Mouse (Mus musculus): ENCODE measurements around the gene Pakap.
"Not testable (repeated sequence)": the region's sequence is repeated elsewhere in the genome, so short reads cannot be mapped to it uniquely, and the experiment has no call there.

The Pakap gene

DNA sequence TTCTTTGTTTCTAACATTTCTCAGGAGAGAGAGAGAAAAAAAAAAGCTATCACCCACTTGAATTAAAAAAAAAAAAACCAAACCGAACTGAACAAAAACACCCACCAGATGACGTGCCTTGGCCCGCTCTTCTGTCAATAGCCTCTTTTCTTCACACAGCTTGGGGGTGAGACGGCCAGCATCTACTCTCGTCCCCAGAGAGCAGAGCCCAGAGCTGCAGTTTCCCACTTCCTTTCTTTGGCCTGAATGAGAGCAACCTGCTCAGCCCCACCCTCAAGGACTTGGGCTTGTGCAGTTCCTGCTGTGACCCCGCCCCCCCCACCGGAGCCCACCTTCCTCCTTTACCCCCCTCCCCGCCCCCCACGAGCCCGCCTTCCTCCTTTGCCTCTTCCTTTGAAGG is 299.5 kb downstream of the Pakap start:
- no peak for DNase-seq (ENCODE audit: low read depth, low spot score)

DNA sequence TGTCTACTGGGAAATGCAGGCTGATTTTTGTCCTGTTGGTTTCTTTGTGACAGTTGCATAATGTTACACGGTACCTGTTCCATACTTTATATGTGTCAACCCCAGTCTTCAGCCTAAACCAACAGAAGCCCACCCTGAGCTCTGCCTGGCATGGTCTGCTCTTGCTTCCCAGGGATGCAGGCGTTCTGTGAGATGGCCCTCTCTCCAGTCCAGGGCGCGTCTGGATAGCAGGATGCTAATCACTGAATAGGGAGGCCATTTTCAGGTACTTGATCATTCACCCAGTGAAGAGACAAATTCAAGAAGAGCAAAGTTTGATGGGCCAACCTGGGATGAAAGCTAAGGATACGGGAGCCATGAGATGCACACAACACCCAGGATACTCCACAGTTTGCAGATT is 311.2 kb downstream of the Pakap start:
- DNase-seq (ENCODE audit: low read depth, low spot score), result no peak

DNA sequence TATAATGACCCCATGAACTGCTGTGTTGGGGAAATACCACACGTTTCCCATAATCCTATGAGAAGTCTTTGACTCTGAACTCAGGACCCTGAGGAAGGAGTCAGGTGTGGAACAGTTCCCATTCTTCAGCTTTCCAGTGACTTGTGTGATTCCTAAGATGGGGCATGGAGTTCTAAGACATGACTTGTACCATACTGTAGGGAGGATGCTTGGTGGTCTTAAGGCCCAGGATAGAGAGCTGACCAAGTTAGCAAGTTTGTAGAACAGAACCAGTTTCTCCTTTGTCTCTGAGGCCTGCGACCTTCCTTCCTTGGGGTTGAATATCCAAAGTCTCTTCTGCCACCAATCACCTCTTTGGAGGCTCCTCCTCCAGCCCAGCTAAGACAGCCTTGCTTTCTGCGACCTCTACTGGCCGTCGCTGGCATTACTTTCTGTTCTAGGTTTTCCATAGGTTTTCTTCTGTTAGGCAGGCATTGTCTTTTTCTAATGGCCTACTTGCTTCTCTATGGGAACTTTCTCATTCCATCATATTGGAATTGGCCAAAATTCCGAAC is 311.9 kb downstream of the Pakap start:
- DNase-seq (ENCODE audit: low read depth, low spot score), result no peak

DNA sequence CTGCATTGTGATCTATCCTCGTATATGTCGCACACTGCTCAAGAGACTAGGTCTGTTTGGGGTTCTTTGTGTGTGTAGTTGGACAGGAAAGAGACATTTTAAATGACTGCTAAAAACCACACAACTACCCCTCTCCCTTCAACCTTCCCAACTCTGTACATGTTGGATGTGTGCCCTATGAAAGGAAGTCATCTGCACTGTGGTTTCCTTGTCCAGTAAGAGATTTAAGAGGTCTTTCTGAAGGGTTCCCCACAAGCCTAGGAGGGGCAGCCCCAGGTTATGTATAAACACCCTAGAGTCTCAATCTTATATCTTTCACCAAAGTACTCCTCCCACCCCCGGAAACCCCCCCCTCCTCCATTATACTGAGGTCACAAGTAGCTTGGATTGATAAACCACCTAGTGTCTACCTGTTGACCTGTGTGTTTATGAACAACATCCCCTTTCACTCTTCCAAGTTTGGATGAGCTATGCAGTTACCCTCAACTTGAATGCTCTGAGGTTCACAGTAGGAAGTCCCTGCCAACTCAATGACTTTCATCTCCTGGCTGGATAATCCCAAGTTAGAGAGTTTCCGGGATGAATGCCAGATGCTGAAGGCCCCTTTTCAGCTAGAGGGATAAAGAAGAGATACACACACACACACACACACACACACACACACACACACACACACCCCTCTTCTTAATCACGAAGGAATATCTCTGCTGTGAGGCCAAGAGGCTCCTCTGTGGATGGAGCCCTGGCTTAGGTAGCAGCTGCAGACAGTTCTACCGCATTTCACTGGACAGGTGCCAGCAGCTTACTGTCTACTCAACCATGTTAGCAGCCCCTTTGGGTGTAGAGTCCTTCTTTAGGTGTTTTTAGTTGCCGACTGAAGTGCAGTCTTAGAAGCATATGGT is 315.8 kb downstream of the Pakap start:
- DNase-seq (ENCODE audit: low read depth, low spot score), result no peak

DNA sequence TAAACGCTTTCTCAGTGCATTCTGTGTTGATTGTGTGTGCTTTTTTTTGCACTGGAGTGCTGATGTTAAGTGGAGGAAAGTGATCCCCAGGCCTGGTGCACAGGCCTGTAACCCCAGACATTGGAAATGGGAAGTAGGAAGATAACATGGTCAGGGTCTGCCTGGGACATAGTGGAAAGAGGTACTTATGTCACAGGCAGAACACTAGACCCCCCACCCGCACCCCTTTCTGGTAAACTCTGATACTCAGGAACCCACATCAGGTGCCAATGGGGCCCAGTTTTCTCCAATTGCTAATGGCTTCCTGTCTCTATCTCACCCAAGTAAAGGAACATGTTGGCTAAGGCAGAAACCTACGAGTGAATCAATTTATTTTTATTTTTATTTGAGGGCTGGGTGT is 316.5 kb downstream of the Pakap start:
- DNase-seq (ENCODE audit: low read depth, low spot score), result no peak

DNA sequence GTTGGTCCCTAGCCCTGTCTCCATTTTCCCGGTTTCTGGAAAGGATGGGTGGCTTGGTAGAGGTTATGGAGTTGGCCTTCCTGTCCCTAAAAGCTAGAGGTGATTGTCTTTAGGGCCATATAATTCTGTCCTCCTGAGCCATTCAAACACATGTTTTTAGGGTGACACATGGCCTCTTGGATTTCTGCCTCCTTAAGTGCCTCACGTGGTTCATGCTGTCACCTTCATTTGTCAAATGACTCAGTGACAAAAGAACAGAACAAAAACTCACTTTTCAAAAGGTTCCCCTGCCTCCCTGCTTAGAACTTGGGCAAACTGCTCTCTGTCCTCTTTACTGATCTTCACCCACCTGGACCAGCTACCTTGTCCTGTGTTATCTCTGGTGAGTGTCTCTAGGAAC is 317.2 kb downstream of the Pakap start:
- DNase-seq (ENCODE audit: low read depth, low spot score), result no peak

DNA sequence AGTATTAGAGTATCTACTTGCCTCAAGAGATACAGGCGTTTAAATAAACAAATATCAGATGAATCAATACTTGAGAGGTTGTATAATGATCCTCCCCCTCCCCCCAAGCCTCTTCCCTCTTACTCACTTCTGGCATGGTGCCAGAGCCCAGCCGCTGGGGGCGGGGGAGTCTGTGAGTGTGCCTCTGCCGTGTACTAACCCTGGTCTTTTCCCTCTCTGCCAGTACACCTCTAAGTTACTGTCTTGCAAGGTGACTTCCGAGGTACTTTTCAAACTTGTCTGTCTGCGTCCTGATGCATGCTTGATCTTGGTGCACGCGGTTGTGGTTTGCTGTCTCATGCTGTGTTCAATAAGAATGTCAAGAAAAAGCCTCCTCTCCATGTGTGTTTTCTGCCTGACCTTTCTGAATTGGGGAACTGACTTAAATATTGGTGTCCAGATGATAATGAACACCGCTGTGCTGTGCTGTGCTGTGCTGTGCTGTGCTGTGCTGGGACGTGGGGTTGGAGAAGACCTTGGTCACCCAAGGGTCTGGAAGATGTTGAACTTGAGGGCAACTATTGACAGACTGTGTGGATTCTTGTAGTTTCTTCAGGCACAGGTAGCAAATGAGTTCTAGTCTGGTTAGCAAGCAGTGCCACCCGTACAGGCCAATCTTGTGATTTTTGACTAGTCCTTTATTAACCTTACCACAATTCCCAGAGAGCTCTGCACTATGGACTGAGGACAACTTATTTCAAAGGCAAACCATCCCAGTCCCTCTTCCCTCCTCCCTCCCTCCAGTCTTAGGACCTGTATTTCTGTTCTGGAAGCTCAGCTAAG is 318.3 kb downstream of the Pakap start:
- DNase-seq (ENCODE audit: low read depth, low spot score), result no peak

DNA sequence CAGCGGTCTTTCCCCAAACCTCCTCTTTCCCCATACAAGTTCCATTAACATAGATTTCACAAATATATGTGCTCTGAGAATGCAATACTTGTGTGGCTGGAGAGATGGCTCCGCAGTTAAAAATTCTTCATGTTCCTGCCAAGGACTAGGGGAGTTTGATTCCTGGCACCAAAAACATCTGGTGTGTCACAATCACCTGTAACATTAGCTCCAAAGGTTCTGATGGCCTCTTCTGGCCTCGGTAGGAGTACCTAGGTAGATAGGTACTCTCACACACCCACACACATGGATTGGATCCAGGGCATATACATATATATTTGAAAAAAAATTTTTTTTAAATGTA is 318.9 kb downstream of the Pakap start:
- no peak for DNase-seq (ENCODE audit: low read depth, low spot score)

DNA sequence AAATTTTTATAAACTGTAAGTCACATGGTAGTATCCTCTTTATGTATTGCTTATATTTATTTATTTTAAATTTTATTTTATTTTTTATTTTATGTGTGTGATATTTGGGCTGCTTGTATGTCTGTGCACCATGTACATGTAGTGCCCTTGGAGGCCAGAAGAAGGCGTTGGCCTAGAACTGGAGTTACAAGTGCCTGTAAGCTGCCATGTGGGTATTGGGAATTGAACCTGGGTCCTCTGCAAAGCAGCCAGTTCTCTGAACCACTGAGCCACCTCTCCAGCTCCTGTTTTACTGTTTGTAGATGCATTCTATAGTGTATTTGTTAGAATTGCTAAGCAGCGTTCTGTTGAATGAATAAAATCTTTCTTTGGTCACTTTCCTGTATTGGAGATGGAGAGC is 320.3 kb downstream of the Pakap start:
- no peak for DNase-seq (ENCODE audit: low read depth, low spot score)

DNA sequence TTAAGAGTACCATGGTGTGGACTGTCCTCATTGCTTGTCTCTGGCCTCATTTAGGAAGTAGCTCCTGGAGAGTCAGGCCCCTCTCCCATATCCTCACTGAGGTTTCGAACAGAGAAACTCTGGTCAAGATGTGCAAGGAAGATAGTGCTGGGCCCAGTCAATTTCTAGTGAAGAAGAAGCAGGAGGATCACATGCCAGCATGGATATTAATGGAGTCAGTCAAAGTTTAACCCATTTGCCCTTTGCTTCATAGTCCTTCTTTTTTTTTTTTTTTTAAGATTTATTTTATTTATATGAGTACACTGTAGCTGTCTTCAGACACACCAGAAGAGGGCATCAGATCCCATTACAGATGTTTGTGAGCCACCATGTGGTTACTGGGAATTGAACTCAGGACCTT is 321.0 kb downstream of the Pakap start:
- DNase-seq (ENCODE audit: low read depth, low spot score), result not testable (repeated sequence)

DNA sequence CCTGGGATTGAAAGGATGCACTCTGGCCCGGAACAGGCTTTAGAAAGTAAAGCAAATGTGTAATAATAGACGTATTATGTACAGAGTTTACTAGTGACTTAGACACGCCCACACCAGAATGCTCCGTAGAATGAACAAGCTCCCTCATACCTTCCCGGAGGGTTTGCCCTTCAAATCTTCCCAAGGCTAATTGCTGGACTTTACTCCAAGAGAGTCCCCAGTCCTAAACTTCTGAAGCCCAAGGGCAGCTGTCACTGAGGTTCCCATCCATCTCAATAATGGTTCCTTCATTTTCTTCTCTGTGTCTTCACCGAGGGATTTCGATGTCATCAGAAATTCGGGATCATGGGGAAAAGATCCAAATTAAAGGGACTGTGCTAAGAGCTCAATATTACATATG is 321.8 kb downstream of the Pakap start:
- no peak for DNase-seq (ENCODE audit: low read depth, low spot score)

DNA sequence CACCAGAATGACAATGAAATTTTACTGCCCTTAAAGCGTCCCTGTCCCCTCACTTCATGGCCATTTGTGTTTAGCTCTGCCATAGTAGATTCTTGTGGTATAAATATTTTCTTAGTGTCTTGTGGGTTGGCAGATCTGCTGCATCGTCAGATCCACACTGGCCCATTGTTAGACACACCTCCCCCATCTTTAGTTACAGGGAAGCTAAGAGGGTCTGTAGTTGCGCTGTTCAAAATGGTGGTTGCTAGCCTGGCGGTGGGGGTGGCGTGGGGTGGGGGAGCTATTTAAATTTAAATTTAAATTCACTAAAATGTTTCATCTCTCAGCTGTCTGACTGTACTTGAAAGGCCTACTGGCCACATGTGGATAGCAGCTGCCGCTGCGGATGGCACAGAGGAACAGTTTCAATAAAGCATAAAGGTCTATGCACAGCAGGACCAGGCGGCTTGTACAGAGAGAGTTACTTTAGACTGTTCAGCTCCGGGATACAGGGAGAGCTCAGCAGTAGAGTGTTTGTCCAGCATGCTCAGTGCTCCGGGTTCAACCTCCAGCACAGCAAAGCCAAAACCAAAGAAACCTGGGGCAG is 324.1 kb downstream of the Pakap start:
- no peak for DNase-seq (ENCODE audit: low read depth, low spot score)

DNA sequence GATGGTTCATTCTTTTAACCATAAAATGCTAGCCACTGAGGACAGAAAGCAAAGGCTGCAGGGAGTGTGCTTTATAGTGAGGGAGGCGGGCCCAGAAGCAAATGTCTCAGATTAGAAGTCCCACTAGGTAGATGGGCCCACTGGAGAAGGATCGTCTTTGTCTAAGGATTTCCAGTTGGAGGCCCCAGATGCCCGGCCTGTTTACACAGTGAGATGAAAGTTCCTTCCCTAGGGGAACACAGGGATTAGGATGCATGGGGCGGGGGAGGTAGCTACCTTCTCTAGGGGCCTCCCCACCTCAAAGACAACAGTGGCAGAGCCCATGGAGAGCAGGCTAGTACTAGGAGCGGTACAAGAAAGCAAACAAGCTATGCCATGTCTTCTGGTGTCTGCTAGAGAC is 327.2 kb downstream of the Pakap start:
- no peak for DNase-seq (ENCODE audit: low read depth, low spot score)

DNA sequence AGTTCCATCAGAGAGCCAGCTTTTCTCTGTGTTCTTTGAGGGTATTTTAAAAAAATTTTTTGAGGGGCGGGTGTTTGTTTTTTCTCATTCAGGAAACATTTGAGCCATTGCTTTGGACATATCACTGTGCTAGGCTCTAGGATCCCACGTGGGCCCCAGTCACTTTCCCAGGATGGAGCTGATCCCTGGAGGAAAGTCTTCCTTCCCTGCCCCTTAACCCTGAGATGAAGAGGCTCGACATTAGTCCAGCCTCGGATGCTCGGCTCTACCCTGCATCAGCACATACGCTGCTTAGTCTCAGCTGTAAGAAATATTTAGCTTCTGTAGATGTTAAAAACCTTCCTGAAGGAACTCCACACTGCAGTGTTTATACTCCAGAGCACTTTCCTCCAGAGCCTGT is 327.9 kb downstream of the Pakap start:
- no peak for DNase-seq (ENCODE audit: low read depth, low spot score)

DNA sequence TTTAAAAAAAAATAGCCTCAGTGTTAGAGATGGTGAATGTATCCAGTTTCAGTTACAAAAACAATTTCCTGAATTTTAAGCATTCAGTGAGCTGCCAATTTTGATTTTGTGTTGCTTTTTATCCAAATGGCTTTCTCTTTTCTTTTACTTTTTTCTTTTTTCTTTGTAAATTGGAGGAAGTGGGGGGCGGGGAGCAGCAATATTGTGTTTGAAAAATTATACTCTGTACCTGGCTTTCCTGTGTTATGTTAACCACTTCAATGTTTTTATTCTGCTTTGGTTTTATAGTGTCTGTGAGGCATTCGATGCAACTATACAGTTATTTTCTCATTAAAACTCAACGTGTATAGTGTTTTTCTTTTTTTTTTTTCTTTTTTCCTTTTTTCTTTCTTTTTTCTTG is 328.7 kb downstream of the Pakap start:
- no peak for DNase-seq (ENCODE audit: low read depth, low spot score)

DNA sequence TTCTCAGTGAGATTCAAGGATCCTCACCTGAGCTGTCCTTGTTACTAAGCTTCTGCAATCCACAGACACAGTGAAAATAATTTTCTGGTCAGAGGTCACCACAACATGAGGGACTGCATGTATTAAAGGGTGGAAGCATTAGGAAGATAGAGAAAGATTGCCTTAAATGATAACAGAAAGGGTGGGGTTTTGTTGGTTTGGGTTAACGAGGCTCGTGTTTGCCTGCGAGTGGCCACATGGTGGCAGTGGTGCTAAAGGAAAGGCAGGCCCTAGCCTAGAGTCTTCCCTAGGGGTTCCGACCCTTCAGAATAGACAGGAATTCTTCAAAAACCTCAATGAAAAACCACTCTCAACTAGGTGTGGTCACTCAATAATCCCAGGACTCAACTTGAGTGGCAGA is 333.2 kb downstream of the Pakap start:
- no peak for DNase-seq (ENCODE audit: low read depth, low spot score)

DNA sequence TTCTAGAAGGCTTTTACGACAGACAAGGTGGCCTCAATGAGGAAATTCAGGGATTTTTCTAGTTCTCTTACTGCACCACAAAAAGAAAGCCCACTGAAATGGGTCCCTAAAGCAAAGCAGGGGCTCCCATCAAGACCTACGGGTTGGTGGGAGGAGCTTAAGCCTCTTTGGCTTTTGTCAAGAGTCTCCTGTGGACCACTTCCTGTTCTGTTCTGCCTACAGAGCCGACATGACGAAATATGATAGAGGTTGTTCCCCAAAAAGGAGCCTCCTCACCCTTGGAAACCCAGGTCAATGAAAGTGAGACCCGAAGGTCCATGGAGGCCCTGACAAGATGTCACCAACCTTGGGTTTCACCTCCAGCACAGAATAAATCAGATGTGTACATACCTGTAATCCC is 334.6 kb downstream of the Pakap start:
- no peak for DNase-seq (ENCODE audit: low read depth, low spot score)

DNA sequence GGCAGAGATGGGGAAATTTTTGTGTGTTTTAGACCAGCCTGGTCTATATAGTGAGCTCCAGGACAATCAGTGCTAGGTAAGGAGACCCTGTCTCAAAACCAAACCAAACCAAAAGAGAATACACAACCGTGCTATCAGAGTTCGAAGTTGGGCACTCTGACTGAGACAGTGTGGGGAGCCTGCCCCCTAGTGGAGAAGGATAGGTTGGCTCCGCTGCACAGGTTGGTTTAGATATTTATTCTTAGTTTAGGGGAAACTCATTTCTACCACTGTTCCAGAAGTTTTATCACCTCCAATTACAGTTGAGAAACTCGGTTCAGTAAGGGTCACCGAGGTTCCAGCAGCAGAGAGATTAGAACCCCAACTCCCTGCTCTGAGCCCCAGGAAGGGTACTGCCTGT is 336.2 kb downstream of the Pakap start:
- peak; percentile 51 for DNase-seq (ENCODE audit: low read depth, low spot score)

DNA sequence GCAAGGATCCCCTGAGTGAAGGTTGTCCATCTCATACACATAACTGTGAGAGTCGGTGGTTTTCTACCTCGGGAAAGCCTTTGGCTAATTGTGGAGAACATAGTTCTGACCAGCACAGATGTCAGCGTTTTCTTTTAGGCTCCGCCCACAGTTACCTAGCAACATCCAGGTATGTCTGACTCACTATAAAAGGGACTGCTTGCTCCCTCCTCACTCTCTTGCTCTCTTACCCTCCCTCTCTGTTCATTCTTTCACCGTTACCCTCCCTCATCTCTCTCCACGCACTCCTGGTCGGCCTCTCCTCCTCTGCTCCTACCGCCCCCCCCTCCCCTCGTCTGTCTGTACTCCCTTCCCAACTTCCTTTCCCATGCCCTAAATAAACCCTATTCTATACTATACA is 336.7 kb downstream of the Pakap start:
- no peak for DNase-seq (ENCODE audit: low read depth, low spot score)

DNA sequence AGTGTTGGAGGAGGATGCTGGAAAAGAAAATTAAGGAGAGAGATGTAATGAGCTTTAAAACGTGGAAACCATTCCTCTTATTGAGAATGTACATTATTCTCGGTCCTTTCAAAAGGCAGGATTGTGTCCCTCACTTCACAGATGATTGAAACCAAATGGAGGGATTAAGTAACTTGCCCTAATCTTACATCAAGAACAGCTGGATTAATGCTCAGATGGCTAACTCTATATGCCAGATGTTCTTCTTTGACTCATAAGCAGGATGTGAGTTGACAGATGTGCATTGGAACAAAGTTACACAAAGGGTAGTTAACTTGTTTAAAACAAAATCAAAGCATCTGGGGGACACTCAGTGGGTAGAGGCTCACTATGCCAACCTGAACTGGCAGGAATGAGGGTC is 338.7 kb downstream of the Pakap start:
- DNase-seq (ENCODE audit: low read depth, low spot score), result no peak

DNA sequence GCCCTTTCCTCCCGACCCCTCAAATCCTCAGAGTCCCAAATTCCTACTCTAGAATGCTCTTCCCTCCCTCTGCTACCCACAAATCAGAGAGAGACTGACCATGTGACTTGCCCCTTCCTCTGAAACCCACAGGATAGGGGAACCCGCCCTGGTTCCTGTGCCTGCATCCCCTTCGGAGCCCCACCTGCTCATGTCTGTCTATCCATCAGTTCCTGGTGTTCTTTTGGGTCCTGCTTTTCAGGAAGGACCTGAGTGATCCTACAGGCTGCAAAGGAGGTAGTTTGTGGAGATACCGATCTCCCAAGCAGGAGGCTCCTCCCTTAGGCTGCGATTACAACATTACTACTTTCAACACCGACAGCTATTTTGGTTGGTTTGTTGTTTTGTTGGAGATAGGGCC is 340.9 kb downstream of the Pakap start:
- DNase-seq (ENCODE audit: low read depth, low spot score), result no peak

DNA sequence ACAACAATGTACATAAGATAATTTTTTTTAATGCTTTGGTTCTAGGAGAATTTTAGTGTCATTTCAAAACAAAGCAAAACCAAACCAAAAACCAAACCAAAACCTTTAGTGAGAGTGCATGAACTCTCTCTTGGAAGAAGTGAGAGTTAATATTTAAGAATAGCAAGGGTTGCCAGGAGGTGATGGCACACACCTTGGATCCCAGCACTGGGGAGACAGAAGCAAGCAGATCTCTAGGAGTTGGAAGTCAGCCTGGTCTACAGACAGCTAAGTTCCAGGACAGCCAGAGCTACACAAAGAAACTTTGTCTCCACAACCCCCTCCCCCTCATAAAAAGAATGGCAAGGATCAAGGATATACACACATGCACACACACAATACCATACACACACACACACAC is 345.0 kb downstream of the Pakap start:
- DNase-seq (ENCODE audit: low read depth, low spot score), result no peak

Measured in embryo, embryonic 11.5 days (tissue).